Mouse (Mus musculus) hindbrain, embryonic 11.5 days (tissue): ENCODE data around the gene Bcl2l13. TPM values are rescaled to one million over a fixed set of nuclear protein-coding genes. Genes with fewer than 3 reads are reported as not detected.
"Not testable (repeated sequence)": the region's sequence is repeated elsewhere in the genome, so short reads cannot be mapped to it uniquely, and the experiment has no call there.

ENCODE experiments used
- ATAC-seq: fragments of 200-750 bp; cut with Nextera tagmentation; 2 replicates; pipeline ENCODE4 v1.8.0; 2017; ENCODE audit warnings: mild to moderate bottlenecking, moderate TSS enrichment, moderate library complexity; ENCODE audit not compliant: low FRiP score
- DNase-seq: peaks from one replicate; pipeline ENCODE4 v3.0.0-alpha.2; 2015; ENCODE audit warnings: low spot score
- H3K27ac ChIP-seq: fragments of 300-500 bp; sonication (generic); 2 replicates; pipeline ENCODE4 v1.5.1; 2014; ENCODE audit warnings: mild to moderate bottlenecking, low read depth, low read length
- H3K27me3 ChIP-seq: fragments of 300-500 bp; sonication (generic); 2 replicates; pipeline ENCODE4 v1.6.1; 2014; ENCODE audit warnings: mild to moderate bottlenecking, low read length, moderate library complexity, mixed read lengths; ENCODE audit not compliant: control insufficient read depth, insufficient read depth
- H3K36me3 ChIP-seq: fragments of 300-500 bp; sonication (generic); 2 replicates; pipeline ENCODE4 v1.6.1; 2014; ENCODE audit warnings: mild to moderate bottlenecking, low read length, moderate library complexity, mixed read lengths; ENCODE audit not compliant: control insufficient read depth, insufficient read depth
- H3K4me1 ChIP-seq: fragments of 300-500 bp; sonication (generic); replicated peaks from 2 replicates; pipeline ENCODE4 v1.6.1; 2014; ENCODE audit warnings: low read length, mixed read lengths; ENCODE audit not compliant: control insufficient read depth, insufficient read depth
- H3K4me2 ChIP-seq: fragments of 300-500 bp; sonication (generic); replicated peaks from 2 replicates; pipeline ENCODE4 v1.6.1; 2014; ENCODE audit warnings: mild to moderate bottlenecking, low read depth, low read length
- H3K4me3 ChIP-seq: fragments of 300-500 bp; sonication (generic); 2 replicates; pipeline ENCODE4 v1.5.1; 2014; ENCODE audit warnings: low read depth, low read length
- H3K9ac ChIP-seq: fragments of 300-500 bp; sonication (generic); 2 replicates; pipeline ENCODE4 v1.6.1; 2014; ENCODE audit warnings: low read depth, low read length
- H3K9me3 ChIP-seq: fragments of 300-500 bp; sonication (generic); 2 replicates; pipeline ENCODE4 v1.6.1; 2016; ENCODE audit warnings: low read length; ENCODE audit not compliant: control insufficient read depth
- WGBS: fragments of 180-500 bp; shearing (Covaris S2); extraction: QIAGEN DNeasy Blood & Tissue Kit; methylation state at CpG from one replicate; pipeline ENCODE4 v1.1.7; 2014; 5-methylcytosine and 5-hydroxymethylcytosine counted together
- polyA plus RNA-seq: library from polyadenylated mRNA; unstranded; fragments of >200 nt; fragmentation: Nextera tagmentation; extraction: Ambion mirVana; gene quantifications from 2 replicates; pipeline ENCODE4 v1.2.1, GENCODE M21; 2014

Bcl2l13 gene
- polyA plus RNA-seq, 1 experiment from 2014 or later: 31.7 TPM

GRCm38 (mm10) chr6:120912931-120913330, 76.9 kb downstream of the Bcl2l13 start:
- no peak overlapping the region for H3K4me3 ChIP-seq
- no peaks in the 10 kb centered on the region for H3K4me1 ChIP-seq
- H3K27ac ChIP-seq: no peak overlapping the region
- H3K9ac ChIP-seq: no peak overlapping the region
- H3K4me2 ChIP-seq: no peak overlapping the region
- no peaks in the 10 kb centered on the region for H3K9me3 ChIP-seq
- ATAC-seq: no peak
- 80% methylated on average over 2 of the region's 2 CpGs for WGBS
- no peaks in the 10 kb centered on the region for H3K36me3 ChIP-seq
- no peak for DNase-seq
- H3K27me3 ChIP-seq: no peaks in the 10 kb centered on the region

DNA sequence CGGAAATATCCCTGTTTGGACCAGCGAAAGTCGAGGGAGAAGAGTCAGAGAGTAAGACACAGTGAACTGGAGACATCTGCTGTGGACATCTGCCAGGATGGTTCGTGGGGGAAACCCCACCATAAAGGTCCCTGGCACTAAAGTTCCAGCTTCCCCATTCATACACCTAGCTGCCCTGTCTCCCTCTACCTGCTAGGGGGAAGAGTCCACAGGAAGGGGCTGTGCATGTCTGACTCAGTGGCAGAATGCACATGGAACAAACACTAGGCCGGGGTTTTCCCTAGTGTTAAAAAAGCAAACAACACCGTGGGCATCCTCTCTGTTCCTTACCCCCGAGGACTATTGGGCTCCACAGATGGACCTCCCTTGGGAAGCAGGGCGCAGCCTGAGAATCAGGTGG, 77.8 kb downstream of the Bcl2l13 start:
- Histone ChIP-seq H3K27ac (no peak overlapping the region), H3K4me3 (no peak overlapping the region), H3K9ac (no peak overlapping the region), H3K36me3 (no peaks in the 10 kb centered on the region), H3K27me3 (no peaks in the 10 kb centered on the region), H3K4me2 (no peak overlapping the region), H3K4me1 (no peaks in the 10 kb centered on the region), H3K9me3 (no peaks in the 10 kb centered on the region)
- DNase-seq: no peak
- WGBS: 88% methylated on average over 8 of the region's 8 CpGs
- no peak for ATAC-seq

GRCm38 (mm10) chr6:120914533-120914910, 78.5 kb downstream of the Bcl2l13 start:
- 80% methylated on average over 4 of the region's 4 CpGs for WGBS
- Histone ChIP-seq H3K9ac (no peak overlapping the region), H3K4me3 (no peak overlapping the region), H3K27me3 (no peaks in the 10 kb centered on the region), H3K4me2 (no peak overlapping the region), H3K9me3 (no peaks in the 10 kb centered on the region), H3K36me3 (no peaks in the 10 kb centered on the region), H3K4me1 (no peaks in the 10 kb centered on the region), H3K27ac (no peak overlapping the region)
- DNase-seq: no peak
- no peak for ATAC-seq

DNA sequence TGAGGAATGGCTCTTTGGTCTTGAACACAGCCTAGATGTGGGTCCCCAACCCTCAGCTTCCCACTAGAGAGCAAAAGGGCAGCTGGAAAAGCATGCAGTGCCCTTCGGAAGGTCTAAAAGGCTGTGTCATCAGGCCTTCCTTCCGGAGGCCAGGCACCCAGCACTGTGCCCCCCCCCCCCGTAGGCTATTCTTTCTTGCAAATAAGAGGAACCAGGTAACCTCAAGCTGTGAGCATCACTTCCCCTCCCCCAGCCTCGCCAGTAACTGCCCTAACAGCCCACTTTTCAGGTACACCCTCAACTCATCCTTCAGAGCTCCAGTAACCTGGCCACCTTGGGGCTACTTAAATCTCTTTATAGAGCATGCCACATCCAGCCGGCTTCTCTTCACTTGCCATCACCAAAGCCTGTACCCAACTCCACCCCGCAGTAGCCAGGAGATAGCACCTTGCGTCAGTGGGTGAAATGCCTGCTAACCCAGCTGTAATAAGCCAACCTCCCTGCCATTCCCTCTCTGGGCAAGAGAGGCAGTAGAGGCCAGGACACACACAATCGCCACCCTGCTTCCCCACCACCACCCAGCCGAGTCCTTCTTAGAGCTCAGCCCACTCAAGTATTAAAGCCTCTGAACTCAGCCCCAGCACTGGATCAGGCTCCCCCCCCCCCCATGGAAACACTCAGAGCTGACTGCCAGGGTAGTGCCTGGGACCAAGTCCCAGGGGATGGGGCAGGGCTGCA, 79.1 kb downstream of the Bcl2l13 start:
- Histone ChIP-seq H3K36me3 (no peaks in the 10 kb centered on the region), H3K4me3 (no peak overlapping the region), H3K4me2 (no peak overlapping the region), H3K9me3 (no peaks in the 10 kb centered on the region), H3K9ac (no peak overlapping the region), H3K4me1 (no peaks in the 10 kb centered on the region), H3K27me3 (no peaks in the 10 kb centered on the region), H3K27ac (no peak overlapping the region)
- ATAC-seq (no peak), DNase-seq (peak; percentile 23)
- 45% methylated on average over 9 of the region's 9 CpGs for WGBS

GRCm38 (mm10) chr6:120915649-120915975, 79.6 kb downstream of the Bcl2l13 start:
- Histone ChIP-seq H3K4me2 (no peak overlapping the region), H3K27me3 (no peaks in the 10 kb centered on the region), H3K9me3 (no peaks in the 10 kb centered on the region), H3K27ac (no peak overlapping the region), H3K4me3 (peak overlapping the region; percentile 71; the same call in 1 of the 2 replicates), H3K9ac (no peak overlapping the region), H3K4me1 (no peaks in the 10 kb centered on the region), H3K36me3 (no peaks in the 10 kb centered on the region)
- ATAC-seq (no peak), DNase-seq (no peak)
- 41% methylated on average over 2 of the region's 2 CpGs for WGBS

DNA sequence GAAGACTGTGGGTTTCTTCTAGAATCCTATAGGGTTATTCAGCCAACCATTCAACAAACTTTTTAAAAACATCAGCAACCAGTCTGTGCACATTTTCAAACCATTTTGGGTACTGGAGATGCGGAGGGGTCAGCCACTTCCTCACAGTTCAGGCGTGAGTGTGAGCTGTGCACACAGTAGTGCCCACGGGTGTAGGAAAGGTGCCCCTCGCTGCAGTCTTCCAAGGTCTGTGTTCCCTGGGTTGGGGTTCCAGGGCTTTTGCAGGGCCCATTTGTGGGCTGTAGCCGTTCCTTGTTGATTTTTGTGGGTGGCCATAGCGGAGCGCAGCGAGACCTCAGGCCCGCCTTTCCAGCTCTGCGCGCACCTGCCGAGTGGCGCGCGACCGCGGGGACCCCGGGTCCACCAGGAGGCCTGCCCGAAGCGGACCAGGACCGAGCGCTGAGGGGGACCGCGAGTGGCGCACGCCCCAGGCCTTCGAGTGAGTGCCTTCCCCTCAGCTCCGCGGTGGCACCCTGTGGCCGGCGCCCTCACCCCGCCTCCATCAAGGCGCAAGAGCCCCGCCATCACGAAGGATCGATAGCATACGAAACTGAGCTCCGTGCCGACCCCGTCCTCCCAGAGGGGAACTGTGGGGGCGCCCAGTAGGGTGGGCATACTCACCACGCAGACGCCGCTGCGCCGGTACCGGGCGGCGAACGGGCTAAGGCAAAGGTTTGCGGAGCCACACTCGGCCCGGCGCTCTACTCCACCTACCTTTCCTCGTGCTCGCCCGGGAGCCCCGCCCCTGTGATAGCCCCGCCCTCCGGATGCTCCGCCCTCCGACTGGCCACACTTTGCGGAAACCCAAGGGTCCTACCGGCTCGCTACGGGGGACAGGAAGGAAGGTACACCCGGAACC, 80.3 kb downstream of the Bcl2l13 start, which contains the start of gene Bid:
TSS of gene Bid (minus strand) at position 780 of the 898 bp plus-strand sequence.
- H3K4me1 ChIP-seq: no peaks in the 10 kb centered on the region
- H3K4me3 ChIP-seq: peak within 1 kb of the TSS; percentile 71
- peak; percentile 88 for DNase-seq
- no peaks in the 10 kb centered on the region for H3K27me3 ChIP-seq
- peak within 1 kb of the TSS; percentile 73 for H3K9ac ChIP-seq
- ATAC-seq: peak; percentile 93
- H3K4me2 ChIP-seq: peak within 1 kb of the TSS; percentile 82
- H3K9me3 ChIP-seq: no peaks in the 10 kb centered on the region
- H3K36me3 ChIP-seq: no peaks in the 10 kb centered on the region
- H3K27ac ChIP-seq: no peak within 1 kb of the TSS
- 3% methylated on average over 60 of the region's 67 CpGs for WGBS

DNA sequence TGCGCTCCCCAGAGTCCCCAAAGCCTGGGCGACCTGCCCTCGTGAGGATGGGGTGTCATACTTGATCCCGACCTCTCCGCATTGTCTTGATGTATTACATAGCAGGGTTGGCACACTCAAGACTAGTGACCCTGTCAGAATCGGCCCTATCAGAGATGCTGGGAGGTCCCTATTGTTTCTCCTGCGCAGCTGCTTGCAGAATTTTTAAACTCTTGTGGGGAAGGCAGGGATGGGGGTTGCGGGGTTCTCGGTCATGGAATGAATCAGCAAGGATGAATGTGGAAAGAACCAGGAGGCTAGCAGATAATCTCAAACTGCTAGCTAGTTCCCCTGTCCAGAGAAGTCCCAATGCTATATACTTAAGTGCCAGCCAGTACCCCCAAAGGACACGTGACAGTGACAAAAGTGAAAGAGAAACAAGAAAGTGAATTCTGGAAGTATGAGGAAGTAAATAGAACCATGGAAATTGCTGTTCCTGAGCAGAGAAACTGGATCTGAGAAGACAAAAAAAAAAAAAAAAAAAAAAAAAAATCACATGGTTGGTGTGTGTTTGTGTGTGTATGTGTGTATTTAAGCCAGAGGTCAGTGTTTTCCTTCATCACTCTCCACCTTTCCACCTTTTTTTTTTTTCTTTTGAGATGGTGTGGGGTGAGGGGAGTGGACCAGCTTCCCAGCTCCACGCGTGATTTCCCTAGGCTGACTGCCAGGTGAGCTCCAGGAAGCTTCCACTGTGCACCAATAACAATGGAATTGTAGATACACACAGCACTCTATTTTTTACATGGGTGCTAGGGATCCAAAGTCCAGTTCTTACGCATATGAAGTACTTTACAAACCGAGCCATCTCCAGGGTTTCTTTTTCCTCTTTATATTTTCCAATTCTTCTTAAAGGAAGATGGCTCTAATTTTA, 81.2 kb downstream of the Bcl2l13 start:
- H3K9ac ChIP-seq, DNase-seq, H3K9me3 ChIP-seq, H3K4me1 ChIP-seq, ATAC-seq, H3K36me3 ChIP-seq, H3K27ac ChIP-seq, H3K27me3 ChIP-seq: not testable (repeated sequence)
- Histone ChIP-seq H3K4me3 (peak overlapping the region; percentile 71), H3K4me2 (peak overlapping the region; percentile 82)
- WGBS: 37% methylated on average over 8 of the region's 14 CpGs

DNA sequence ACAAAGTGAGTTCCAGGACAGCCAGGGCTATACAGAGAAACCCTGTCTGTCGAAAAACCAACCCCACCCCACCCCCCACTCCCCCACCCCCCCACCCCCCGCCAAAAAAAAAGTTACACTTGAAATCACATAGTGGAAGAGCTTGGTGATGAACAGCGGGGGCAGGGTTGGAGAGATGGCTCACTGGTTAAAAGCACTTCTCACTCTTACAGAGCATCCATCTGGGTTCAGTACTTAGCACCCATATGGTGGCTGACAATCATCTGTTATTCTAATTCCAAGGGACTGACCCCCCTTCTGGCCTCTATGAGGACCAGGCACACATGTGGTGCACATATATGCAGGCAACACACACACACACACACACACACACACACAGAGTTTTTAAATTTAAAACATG, 82.0 kb downstream of the Bcl2l13 start:
- DNase-seq (no peak), ATAC-seq (no peak)
- Histone ChIP-seq H3K9ac (no peak overlapping the region), H3K9me3 (no peaks in the 10 kb centered on the region), H3K4me3 (no peak overlapping the region), H3K4me2 (no peak overlapping the region), H3K27me3 (no peaks in the 10 kb centered on the region), H3K27ac (no peak overlapping the region), H3K4me1 (no peaks in the 10 kb centered on the region), H3K36me3 (no peaks in the 10 kb centered on the region)
- 60% methylated on average over 3 of the region's 3 CpGs for WGBS
